Mouse (Mus musculus) liver, adult 2 months (tissue): ENCODE measurements around the gene Zfp27. TPM values are rescaled to one million over a fixed set of nuclear protein-coding genes. Genes with fewer than 3 reads are reported as not detected.
A peak's percentile ranks its signal among the peaks of the same experiment; 100 is the strongest.
"Not testable (repeated sequence)": the region's sequence is repeated elsewhere in the genome, so short reads cannot be mapped to it uniquely, and the experiment has no call there.

Experiments
- DNase-seq: peaks from one replicate; pipeline ENCODE4 v3.0.0-alpha.2; 2011; ENCODE audit warnings: low read depth, low spot score; ENCODE audit errors: extremely low read depth
- H3K27ac ChIP-seq: fragments of 200-500 bp; replicated peaks from 2 replicates; pipeline ENCODE4 v1.5.1; 2012; ENCODE audit warnings: low read depth, mild to moderate bottlenecking, control low read depth, inconsistent platforms, low read length; ENCODE audit not compliant: insufficient read depth
- H3K27me3 ChIP-seq: fragments of 200-500 bp; 2 replicates; pipeline ENCODE4 v1.6.1; 2012; ENCODE audit warnings: mild to moderate bottlenecking, moderate library complexity, low read length, inconsistent platforms; ENCODE audit not compliant: control insufficient read depth, insufficient read depth
- H3K36me3 ChIP-seq: fragments of 200-500 bp; 2 replicates; pipeline ENCODE4 v1.6.1; 2012; ENCODE audit warnings: low read length, inconsistent platforms; ENCODE audit not compliant: control insufficient read depth, insufficient read depth
- H3K4me1 ChIP-seq: fragments of 200-500 bp; 2 replicates; pipeline ENCODE4 v1.6.1; 2011; ENCODE audit warnings: low read length; ENCODE audit not compliant: control insufficient read depth, insufficient read depth
- H3K4me3 ChIP-seq: fragments of 200-500 bp; 2 replicates; pipeline ENCODE4 v1.5.1; 2011; ENCODE audit warnings: low read depth, mild to moderate bottlenecking, control low read depth, low read length, moderate library complexity; ENCODE audit not compliant: insufficient read depth
- H3K79me2 ChIP-seq: fragments of 200-500 bp; 2 replicates; pipeline ENCODE4 v1.6.1; 2012; ENCODE audit warnings: inconsistent platforms, mild to moderate bottlenecking, low read length, moderate library complexity; ENCODE audit not compliant: control insufficient read depth, insufficient read depth
- H3K9ac ChIP-seq: fragments of 200-500 bp; 2 replicates; pipeline ENCODE4 v1.6.1; 2012; ENCODE audit warnings: low read depth, mild to moderate bottlenecking, control low read depth, inconsistent platforms, low read length
- CTCF ChIP-seq: fragments of 200-500 bp; IDR thresholded peaks from 2 replicates; pipeline ENCODE4 v1.5.1; 2011; ENCODE audit warnings: low read depth, low read length, control low read depth
- POLR2A ChIP-seq: fragments of 200-500 bp; IDR thresholded peaks from 2 replicates; pipeline ENCODE4 v1.6.1; 2011; ENCODE audit warnings: low read length, control low read depth; ENCODE audit not compliant: insufficient read depth; ENCODE audit errors: extremely low read depth
- WGBS: fragments of 180-500 bp; shearing (Covaris S2); methylation state at CpG from one replicate; pipeline ENCODE4 v1.1.7; 2018; 5-methylcytosine and 5-hydroxymethylcytosine counted together
- polyA plus RNA-seq: library from polyadenylated mRNA; depleted of rRNA; stranded (reverse); fragments of >200 nt; gene quantifications from 2 replicates; pipeline ENCODE4 v1.2.3, GENCODE M21; 2012
- total RNA-seq: library from RNA; depleted of rRNA; stranded (reverse); fragments of >200 nt; gene quantifications from 2 replicates; pipeline ENCODE4 v1.2.3, GENCODE M21; 2014

Zfp27 gene
- total and polyA plus RNA-seq, 2 experiments, result 1.3 to 4.6 TPM

DNA sequence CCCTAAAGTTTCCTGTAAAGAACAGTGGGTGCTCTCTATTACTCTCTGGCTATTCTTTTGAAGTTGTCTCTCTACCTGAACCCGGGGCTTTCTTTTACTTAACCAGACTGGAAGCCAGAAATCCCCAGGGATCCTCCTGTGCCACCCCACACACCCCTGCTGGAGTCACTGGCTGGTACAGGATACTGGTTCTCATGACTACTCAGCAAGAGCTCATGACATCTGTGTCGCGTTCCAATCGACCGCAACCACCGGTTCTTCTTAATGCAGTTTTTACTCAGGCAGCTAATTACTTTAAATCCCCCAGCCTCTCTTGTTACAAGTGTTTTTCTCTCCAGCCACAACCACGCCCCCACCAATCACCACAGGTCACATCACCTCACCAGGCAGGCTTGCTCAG, 26.3 kb downstream of the Zfp27 start:
- H3K4me3 ChIP-seq, result no peak overlapping the region
- no peaks in the 10 kb centered on the region for H3K79me2 ChIP-seq
- H3K4me1 ChIP-seq, result no peaks in the 10 kb centered on the region
- no peak for TF ChIP-seq CTCF
- TF ChIP-seq POLR2A, result no peak
- peaks cover 2% of the 10 kb centered on the region; the same call in 1 of the 2 replicates for H3K27me3 ChIP-seq
- H3K27ac ChIP-seq, result no peak overlapping the region
- H3K9ac ChIP-seq, result no peak overlapping the region
- DNase-seq, result no peak
- 83% methylated on average over 7 of the region's 7 CpGs for WGBS
- H3K36me3 ChIP-seq, result peaks cover 9% of the 10 kb centered on the region

DNA sequence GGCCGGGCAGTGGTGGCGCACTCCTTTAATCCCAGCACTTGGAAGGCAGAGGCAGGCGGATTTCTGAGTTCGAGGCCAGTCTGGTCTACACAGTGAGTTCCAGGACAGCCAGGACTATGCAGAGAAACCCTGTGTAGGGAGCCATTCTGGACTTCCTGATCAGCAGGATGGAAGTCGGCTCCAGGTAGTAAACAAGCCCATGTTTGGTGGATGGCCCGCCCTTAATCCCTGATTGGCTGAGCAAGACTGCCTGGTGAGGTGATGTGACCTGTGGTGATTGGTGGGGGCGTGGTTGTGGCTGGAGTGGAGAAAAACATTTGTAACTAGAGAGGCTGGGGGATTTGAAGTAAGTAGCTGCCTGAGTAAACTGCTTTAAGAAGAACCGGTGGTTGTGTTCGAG, 28.8 kb downstream of the Zfp27 start:
- 95% methylated on average over 9 of the region's 9 CpGs for WGBS
- DNase-seq, H3K4me1 ChIP-seq, H3K27ac ChIP-seq, H3K9ac ChIP-seq, H3K27me3 ChIP-seq, H3K79me2 ChIP-seq, H3K4me3 ChIP-seq: not testable (repeated sequence)
- peaks cover 21% of the 10 kb centered on the region for H3K36me3 ChIP-seq

DNA sequence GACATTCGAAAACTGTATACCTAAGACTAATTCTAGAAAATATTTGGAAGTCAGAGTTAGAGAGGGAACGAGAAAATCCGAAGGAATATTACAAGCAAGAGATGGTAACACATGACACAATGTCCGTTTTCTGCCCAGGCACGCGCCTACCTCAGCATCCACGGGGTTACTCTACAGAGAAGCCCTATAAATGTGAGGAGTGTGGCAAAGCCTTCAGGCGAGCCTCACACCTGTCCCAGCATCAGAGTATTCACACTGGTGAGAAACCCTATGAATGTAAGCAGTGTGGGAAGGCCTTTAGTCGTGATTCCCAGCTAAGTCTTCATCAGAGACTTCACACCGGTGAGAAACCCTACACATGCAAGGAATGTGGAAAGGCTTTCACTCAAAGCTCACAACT, 32.1 kb downstream of the Zfp27 start:
- no peak overlapping the region for H3K27ac ChIP-seq
- no peaks in the 10 kb centered on the region for H3K79me2 ChIP-seq
- no peaks in the 10 kb centered on the region for H3K4me1 ChIP-seq
- H3K27me3 ChIP-seq, result peaks cover 7% of the 10 kb centered on the region; the same call in 1 of the 2 replicates
- no peak overlapping the region for H3K4me3 ChIP-seq
- peaks cover 26% of the 10 kb centered on the region for H3K36me3 ChIP-seq
- whole genome bisulfite sequencing, result 97% methylated on average over 10 of the region's 10 CpGs
- no peak overlapping the region for H3K9ac ChIP-seq
- no peak for TF ChIP-seq CTCF
- TF ChIP-seq POLR2A, result no peak
- DNase-seq, result no peak

DNA sequence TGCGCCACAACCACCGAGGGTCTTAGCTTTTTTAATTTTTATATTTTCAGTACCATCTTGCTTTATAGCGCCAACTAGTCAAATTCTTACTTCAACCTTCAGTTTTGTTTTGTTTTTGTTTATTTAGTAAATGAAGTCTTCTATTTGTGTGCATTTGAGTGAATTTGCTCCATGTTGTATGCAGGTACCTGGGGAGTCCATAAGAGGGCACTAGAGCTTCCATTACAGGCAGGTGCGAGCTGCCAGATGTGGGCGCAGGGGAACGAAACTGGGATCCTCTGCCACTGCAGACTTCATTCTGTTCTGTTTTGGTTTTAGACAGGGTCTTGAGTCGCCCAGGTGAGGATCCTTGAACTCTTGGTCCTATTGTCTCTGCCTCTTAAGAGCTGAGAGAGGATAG, 44.7 kb downstream of the Zfp27 start:
- TF ChIP-seq POLR2A, result no peak
- no peak for TF ChIP-seq CTCF
- 95% methylated on average over 7 of the region's 7 CpGs for WGBS
- H3K4me1 ChIP-seq, result peaks cover 2% of the 10 kb centered on the region
- no peak overlapping the region for H3K27ac ChIP-seq
- no peaks in the 10 kb centered on the region; the same call in 1 of the 2 replicates for H3K36me3 ChIP-seq
- no peak overlapping the region for H3K4me3 ChIP-seq
- no peak overlapping the region for H3K9ac ChIP-seq
- no peaks in the 10 kb centered on the region for H3K27me3 ChIP-seq
- H3K79me2 ChIP-seq, result no peaks in the 10 kb centered on the region
- no peak for DNase-seq

DNA sequence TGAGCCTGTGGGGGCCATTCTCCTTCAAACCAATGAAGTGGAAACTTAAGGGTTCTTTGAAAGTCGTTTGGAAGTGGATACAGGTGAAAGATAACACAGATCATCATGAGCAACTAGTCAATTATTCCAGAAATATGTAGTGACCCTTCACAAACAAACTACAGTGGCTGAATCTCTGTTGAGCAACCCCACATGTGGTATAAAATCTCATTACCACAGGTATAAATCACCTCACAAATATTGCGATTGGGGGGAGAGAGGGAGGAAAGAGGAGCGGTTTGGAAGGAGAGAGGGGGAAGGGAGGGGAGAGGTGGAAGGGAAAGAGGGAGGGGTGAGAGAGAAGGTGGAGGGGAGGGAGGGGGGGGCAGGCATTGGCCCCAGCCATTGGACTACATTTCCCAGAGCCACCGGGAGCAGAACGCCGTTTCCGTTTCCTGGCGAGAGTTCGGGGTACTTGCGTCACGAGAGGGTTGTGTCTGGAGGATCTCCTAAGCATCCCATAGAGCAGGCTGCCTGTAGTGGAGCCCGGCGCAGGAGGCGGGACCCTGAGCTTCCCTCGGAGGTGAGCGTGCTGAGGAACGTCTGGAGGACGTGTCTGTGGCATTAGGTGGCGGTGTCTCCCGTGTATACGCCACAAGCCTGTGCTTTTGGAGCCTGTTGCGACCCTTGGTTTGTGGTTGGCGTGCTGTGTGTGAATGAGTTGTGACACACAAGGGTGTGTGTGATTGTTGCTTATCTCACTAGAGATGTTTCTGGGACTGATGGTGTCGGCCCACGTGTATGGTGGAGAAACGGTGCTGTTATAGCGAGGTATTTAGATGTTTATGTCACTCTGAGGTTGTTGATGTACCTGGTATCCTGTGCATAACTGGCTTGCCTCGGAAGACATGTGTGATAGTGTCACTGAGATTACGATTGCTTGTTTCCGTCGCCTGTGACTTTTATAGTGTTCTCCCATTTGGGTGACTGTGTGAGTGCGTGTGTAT, 46.5 kb downstream of the Zfp27 start, which contains the start of gene Zfp420:
TSS of gene Zfp420 (plus strand) at position 448 of the 986 bp plus-strand sequence.
- DNase-seq, result peak; percentile 90
- Histone ChIP-seq H3K79me2 (no peaks in the 10 kb centered on the region), H3K27ac (0 out of 2 replicates have a peak within 1 kb of the TSS, but pooled peaks have one; percentile 19), H3K9ac (peak within 1 kb of the TSS; percentile 63), H3K4me3 (peak within 1 kb of the TSS; percentile 64), H3K27me3 (no peaks in the 10 kb centered on the region), H3K4me1 (peaks cover 2% of the 10 kb centered on the region), H3K36me3 (no peaks in the 10 kb centered on the region)
- TF ChIP-seq CTCF (peak; percentile 6; the same call in 1 of the 2 replicates), POLR2A (0 out of 2 replicates have a peak, but pooled peaks have one; percentile 25)
- WGBS, result 5% methylated on average over 32 of the region's 32 CpGs
